Mouse (Mus musculus): ENCODE data around the gene Triobp. TPM values are rescaled to one million over a fixed set of nuclear protein-coding genes. Genes with fewer than 3 reads are reported as not detected.

Gene Triobp
- total RNA-seq, 1 experiment: 30.6 TPM

DNA sequence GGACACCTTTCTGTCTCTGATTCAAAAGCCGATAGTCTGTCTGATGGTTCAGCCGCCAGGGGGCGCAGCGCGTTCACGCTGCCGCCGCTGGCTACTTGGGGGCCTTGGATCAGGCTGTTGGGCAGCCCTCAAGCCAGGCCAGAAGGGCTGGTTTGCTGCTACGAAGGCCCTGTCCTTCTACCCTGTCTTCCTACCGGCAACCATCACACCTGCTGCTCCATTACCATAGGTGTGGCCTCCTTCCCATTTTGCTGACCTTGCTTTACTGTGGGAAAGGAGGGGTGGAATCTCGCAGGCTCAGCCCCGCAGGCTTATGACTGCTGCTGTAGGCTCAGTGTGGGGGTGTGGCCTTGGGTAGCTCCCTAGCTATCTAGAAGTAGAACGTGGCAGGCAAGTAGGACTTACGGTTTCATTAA is 90.4 kb downstream of the Triobp start:
- no peak for DNase-seq (ENCODE audit: low read depth, low spot score)
- Histone ChIP-seq H3K9me3 (ENCODE audit: control insufficient read depth, insufficient read depth, low read depth, low read length) (no peaks in the 10 kb centered on the region), H3K4me3 (ENCODE audit: insufficient read depth in 1 of 2, low read depth in 1 of 2, low read length in 2 of 2, poor library complexity in 1 of 2, severe bottlenecking in 1 of 2) (no peak overlapping the region), H3K36me3 (ENCODE audit: control insufficient read depth, insufficient read depth, low read length, poor library complexity, severe bottlenecking) (peaks cover 22% of the 10 kb centered on the region), H3K9ac (ENCODE audit: insufficient read depth, low read depth, low read length, poor library complexity, severe bottlenecking) (no peak overlapping the region), H3K27ac (ENCODE audit: insufficient read depth, low read depth, low read length, poor library complexity, severe bottlenecking) (no peak overlapping the region), H3K4me1 (ENCODE audit: control insufficient read depth in 2 of 2, insufficient read depth in 2 of 2, low read length in 2 of 2, poor library complexity in 1 of 2) (peaks cover 2 to 19% of the 10 kb centered on the region in 2 experiments; a peak in 2 of 4 replicates)
- in situ Hi-C loops (cut with MboI; ENCODE audit: low sequenced_read_pairs in 2 of 2, unreplicated experiment in 2 of 2): no loop called here
- TF ChIP-seq MAFK (IDR thresholded peaks at IDR 0.05; ENCODE audit: insufficient read depth, low read depth, low read length): peak; percentile 98
- TF ChIP-seq HCFC1 (IDR thresholded peaks at IDR 0.05; ENCODE audit: borderline replicate concordance, insufficient read depth, low read length): no peak

DNA sequence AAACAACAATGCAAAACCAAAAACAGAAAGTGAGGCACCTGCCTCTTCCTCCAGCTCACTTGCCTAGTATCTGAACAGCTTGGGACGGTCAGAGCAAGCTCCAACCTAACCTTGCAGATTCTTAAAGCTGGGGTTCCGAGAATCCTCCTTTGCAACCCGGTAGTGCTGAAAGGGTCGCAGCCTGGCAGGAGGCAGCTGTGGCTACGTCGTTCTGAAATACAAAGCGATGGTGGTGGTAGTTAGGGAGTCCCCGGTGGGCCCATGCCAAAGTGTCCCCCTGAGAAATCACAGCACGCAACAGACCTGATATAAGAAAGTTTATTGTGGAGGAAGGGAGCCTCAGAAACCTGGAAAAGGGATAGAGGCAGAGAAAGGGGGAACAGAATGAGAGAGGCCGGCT is 90.8 kb downstream of the Triobp start:
- Histone ChIP-seq H3K9me3 (ENCODE audit: control insufficient read depth, insufficient read depth, low read depth, low read length) (no peaks in the 10 kb centered on the region), H3K9ac (ENCODE audit: insufficient read depth, low read depth, low read length, poor library complexity, severe bottlenecking) (no peak overlapping the region), H3K4me3 (ENCODE audit: insufficient read depth in 1 of 2, low read depth in 1 of 2, low read length in 2 of 2, poor library complexity in 1 of 2, severe bottlenecking in 1 of 2) (no peak overlapping the region), H3K4me1 (ENCODE audit: control insufficient read depth in 2 of 2, insufficient read depth in 2 of 2, low read length in 2 of 2, poor library complexity in 1 of 2) (peaks cover 2 to 19% of the 10 kb centered on the region in 2 experiments; a peak in 2 of 4 replicates), H3K36me3 (ENCODE audit: control insufficient read depth, insufficient read depth, low read length, poor library complexity, severe bottlenecking) (peaks cover 22% of the 10 kb centered on the region), H3K27ac (ENCODE audit: insufficient read depth, low read depth, low read length, poor library complexity, severe bottlenecking) (no peak overlapping the region)
- in situ Hi-C loops (cut with MboI; ENCODE audit: low sequenced_read_pairs in 2 of 2, unreplicated experiment in 2 of 2): no loop called here
- DNase-seq (ENCODE audit: low read depth, low spot score): no peak
- TF ChIP-seq HCFC1 (IDR thresholded peaks at IDR 0.05; ENCODE audit: borderline replicate concordance, insufficient read depth, low read length): no peak

DNA sequence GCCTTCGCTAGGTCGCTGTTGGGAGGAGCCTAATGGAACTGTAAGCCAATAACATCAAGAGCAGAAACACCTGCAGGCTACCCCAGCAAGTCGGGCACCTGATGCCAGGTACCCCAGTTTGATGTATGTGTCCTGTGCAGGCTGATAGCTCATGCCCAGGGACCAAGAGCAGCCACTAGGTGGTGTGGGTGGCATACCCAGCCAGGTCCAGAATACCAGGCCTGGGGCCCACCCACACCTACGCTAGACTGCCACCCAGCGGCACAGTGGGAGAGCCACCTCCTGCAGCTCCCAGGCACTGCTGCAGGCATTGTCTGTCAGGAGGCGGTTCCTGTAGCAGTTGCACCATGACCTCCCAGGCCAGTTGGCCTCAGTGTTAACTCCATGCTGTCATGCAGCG is 91.3 kb downstream of the Triobp start:
- no peak for TF ChIP-seq ZNF384 (IDR thresholded peaks at IDR 0.05; ENCODE audit: low read depth, low read length)
- TF ChIP-seq MAFK (IDR thresholded peaks at IDR 0.05; ENCODE audit: insufficient read depth, low read depth, low read length): no peak
- no peak for TF ChIP-seq ZC3H11A (IDR thresholded peaks at IDR 0.05; ENCODE audit: borderline replicate concordance, low read depth, low read length)
- Histone ChIP-seq H3K36me3 (ENCODE audit: control insufficient read depth, insufficient read depth, low read length, poor library complexity, severe bottlenecking) (peaks cover 21% of the 10 kb centered on the region), H3K9ac (ENCODE audit: insufficient read depth, low read depth, low read length, poor library complexity, severe bottlenecking) (no peak overlapping the region), H3K4me3 (ENCODE audit: insufficient read depth in 1 of 2, low read depth in 1 of 2, low read length in 2 of 2, poor library complexity in 1 of 2, severe bottlenecking in 1 of 2) (no peak overlapping the region), H3K4me1 (ENCODE audit: control insufficient read depth in 2 of 2, insufficient read depth in 2 of 2, low read length in 2 of 2, poor library complexity in 1 of 2) (peaks cover 2 to 19% of the 10 kb centered on the region in 2 experiments; a peak in 2 of 4 replicates), H3K9me3 (ENCODE audit: control insufficient read depth, insufficient read depth, low read depth, low read length) (no peaks in the 10 kb centered on the region), H3K27ac (ENCODE audit: insufficient read depth, low read depth, low read length, poor library complexity, severe bottlenecking) (no peak overlapping the region)
- in situ Hi-C loops (cut with MboI; ENCODE audit: low sequenced_read_pairs in 2 of 2, unreplicated experiment in 2 of 2): no loop called here
- no peak for DNase-seq (ENCODE audit: low read depth, low spot score)

DNA sequence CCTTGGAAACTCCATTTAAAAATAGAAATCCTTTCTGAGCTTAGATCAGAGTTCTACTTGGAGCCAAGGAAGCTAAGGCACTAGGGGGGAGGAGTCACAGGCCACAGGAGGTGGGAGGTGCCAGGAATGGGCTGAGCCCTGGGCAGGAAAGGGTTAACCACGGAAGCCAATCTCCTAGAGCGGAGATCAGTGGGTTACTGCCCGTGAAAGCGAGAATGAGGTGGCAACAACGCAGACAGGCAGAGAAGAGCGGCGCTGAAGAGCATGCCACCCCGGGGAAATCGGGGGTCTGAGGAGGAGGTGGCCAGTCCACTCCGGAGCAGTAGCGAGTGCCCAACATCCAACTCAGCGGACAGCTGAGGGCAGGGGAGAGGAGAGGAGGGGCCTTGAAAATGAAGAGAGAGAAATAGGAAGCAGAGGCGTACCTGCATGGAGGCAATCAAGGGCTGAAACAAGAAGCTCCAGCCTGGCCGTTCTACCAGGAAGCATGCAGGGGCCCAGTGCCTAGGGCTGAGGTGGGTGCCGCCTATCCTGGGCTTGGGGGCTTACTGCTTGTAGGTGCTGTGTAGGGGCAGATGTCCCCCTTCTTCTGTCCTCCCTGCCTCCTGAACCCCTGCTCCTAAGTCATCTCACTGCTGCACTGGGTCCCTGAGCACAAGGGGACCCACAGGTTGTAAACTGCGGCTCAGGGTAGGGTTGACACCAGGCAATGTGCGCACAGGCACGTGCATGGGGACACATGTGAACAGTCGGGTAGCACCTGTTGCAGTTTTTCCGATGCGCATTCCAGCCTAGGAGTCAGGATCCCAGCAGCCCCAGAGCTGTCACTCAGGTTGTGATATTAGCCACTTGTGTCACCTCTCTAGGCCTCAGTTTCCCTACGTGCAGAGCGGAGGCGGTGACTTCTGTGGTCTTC is 93.2 kb downstream of the Triobp start:
- in situ Hi-C loops (cut with MboI; ENCODE audit: low sequenced_read_pairs in 2 of 2, unreplicated experiment in 2 of 2): no loop called here
- H3K4me3 ChIP-seq (ENCODE audit: insufficient read depth in 1 of 2, low read depth in 1 of 2, low read length in 2 of 2, poor library complexity in 1 of 2, severe bottlenecking in 1 of 2): peak overlapping the region in 1 of 2 experiments; percentile 14; a peak in 1 of 4 replicates
- H3K9ac ChIP-seq (ENCODE audit: insufficient read depth, low read depth, low read length, poor library complexity, severe bottlenecking): no peak overlapping the region
- TF ChIP-seq HCFC1 (IDR thresholded peaks at IDR 0.05; ENCODE audit: borderline replicate concordance, insufficient read depth, low read length) (no peak), ZNF384 (IDR thresholded peaks at IDR 0.05; ENCODE audit: low read depth, low read length) (no peak), ZC3H11A (IDR thresholded peaks at IDR 0.05; ENCODE audit: borderline replicate concordance, low read depth, low read length) (no peak), MAFK (IDR thresholded peaks at IDR 0.05; ENCODE audit: insufficient read depth, low read depth, low read length) (no peak), CHD2 (IDR thresholded peaks at IDR 0.05; ENCODE audit: low read depth, low read length) (no peak)
- H3K36me3 ChIP-seq (ENCODE audit: control insufficient read depth, insufficient read depth, low read length, poor library complexity, severe bottlenecking): peaks cover 12% of the 10 kb centered on the region; the same call in 1 of the 2 replicates
- no peaks in the 10 kb centered on the region for H3K9me3 ChIP-seq (ENCODE audit: control insufficient read depth, insufficient read depth, low read depth, low read length)
- no peak overlapping the region for H3K27ac ChIP-seq (ENCODE audit: insufficient read depth, low read depth, low read length, poor library complexity, severe bottlenecking)
- DNase-seq (ENCODE audit: low read depth, low spot score): no peak
- H3K4me1 ChIP-seq (ENCODE audit: control insufficient read depth in 2 of 2, insufficient read depth in 2 of 2, low read length in 2 of 2, poor library complexity in 1 of 2): peaks cover 2 to 21% of the 10 kb centered on the region in 2 experiments; a peak in 2 of 4 replicates

DNA sequence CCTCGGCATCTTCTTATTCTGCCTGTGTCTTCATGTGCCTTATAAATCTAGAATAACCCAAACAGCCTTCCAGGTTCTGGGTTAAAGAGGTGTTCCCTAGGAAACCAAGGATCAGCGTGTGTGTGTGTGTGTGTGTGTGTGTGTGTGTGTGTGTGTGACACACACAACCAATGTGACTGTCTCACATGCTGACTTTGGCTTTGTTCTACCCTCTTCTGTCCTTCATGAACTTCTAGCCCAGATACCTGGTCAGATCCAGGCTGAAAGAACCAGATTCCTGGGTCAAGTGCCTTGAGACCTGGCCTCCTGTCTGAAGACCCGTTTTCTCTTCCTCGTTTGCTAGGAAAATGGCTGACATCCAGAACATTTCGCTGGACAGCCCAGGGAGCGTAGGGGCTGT is 94.1 kb downstream of the Triobp start, which contains the start of gene Galr3:
Gene Galr3 (plus strand): TSS at position 301 of the 400 bp plus-strand sequence.
- in situ Hi-C loops (cut with MboI; ENCODE audit: low sequenced_read_pairs in 2 of 2, unreplicated experiment in 2 of 2): no loop called here
- H3K9me3 ChIP-seq (ENCODE audit: control insufficient read depth, insufficient read depth, low read depth, low read length): no peaks in the 10 kb centered on the region

More for the DNA sequence above, 94.1 kb downstream of the Triobp start, which contains the start of gene Galr3:
- no peak for DNase-seq (ENCODE audit: low read depth, low spot score)
- TF ChIP-seq ZC3H11A (IDR thresholded peaks at IDR 0.05; ENCODE audit: borderline replicate concordance, low read depth, low read length): no peak
- no peak for TF ChIP-seq HCFC1 (IDR thresholded peaks at IDR 0.05; ENCODE audit: borderline replicate concordance, insufficient read depth, low read length)
- TF ChIP-seq MAFK (IDR thresholded peaks at IDR 0.05; ENCODE audit: insufficient read depth, low read depth, low read length): no peak
- no peak for TF ChIP-seq CHD2 (IDR thresholded peaks at IDR 0.05; ENCODE audit: low read depth, low read length)
- TF ChIP-seq ZNF384 (IDR thresholded peaks at IDR 0.05; ENCODE audit: low read depth, low read length): no peak
- Histone ChIP-seq H3K9ac (ENCODE audit: insufficient read depth, low read depth, low read length, poor library complexity, severe bottlenecking) (peak within 1 kb of the TSS; percentile 75), H3K4me1 (ENCODE audit: control insufficient read depth in 2 of 2, insufficient read depth in 2 of 2, low read length in 2 of 2, poor library complexity in 1 of 2) (peaks cover 2 to 21% of the 10 kb centered on the region in 2 experiments; a peak in 2 of 4 replicates), H3K27ac (ENCODE audit: insufficient read depth, low read depth, low read length, poor library complexity, severe bottlenecking) (no peak within 1 kb of the TSS), H3K36me3 (ENCODE audit: control insufficient read depth, insufficient read depth, low read length, poor library complexity, severe bottlenecking) (peaks cover 6% of the 10 kb centered on the region; the same call in 1 of the 2 replicates), H3K4me3 (ENCODE audit: insufficient read depth in 1 of 2, low read depth in 1 of 2, low read length in 2 of 2, poor library complexity in 1 of 2, severe bottlenecking in 1 of 2) (peak within 1 kb of the TSS; percentile 80 to 87)

Data from ES-E14 (cell line).